Comparison of ENCODE assay signal across 17 mouse cellular contexts in genomic region chr8:107470302-107470701, GRCm38 (mm10). TPM values are rescaled to one million over a fixed set of nuclear protein-coding genes. Genes with fewer than 3 reads are reported as not detected.
DNase-seq lines count a peak whose midpoint lies in the region; ATAC-seq and TF ChIP-seq lines count a peak whose summit lies in the region.
"Had no signal": no experiment of that assay in that cellular context is flagged by ENCODE, and none has a peak within 500 bp of the region (broad histone marks: within the 10 kb centered on the region; RNA-seq: fewer than 3 reads in every experiment).

No protein-coding gene starts in this region.

- no peak for TF ChIP-seq POLR2A in lung, adult 2 months (IDR thresholded peaks at IDR 0.05; ENCODE audit: borderline replicate concordance, extremely low read depth, low read depth, low read length)

- peak overlapping the region; percentile 10 for H3K27ac ChIP-seq in lung, embryonic 15.5 days
- 0 out of 2 replicates have a peak overlapping the region, but pooled peaks have one; percentile 48 for H3K27ac ChIP-seq in embryonic facial prominence, embryonic 10.5 days (replicated peaks)
- H3K27ac ChIP-seq in limb, embryonic 10.5 days = peak overlapping the region; percentile 50; the same call in 1 of the 2 replicates
- H3K27ac ChIP-seq in forebrain, embryonic 12.5 days = no peak overlapping the region
- H3K27ac ChIP-seq: hindbrain, embryonic 14.5 days had no signal

- H3K4me1 ChIP-seq in lung, embryonic 15.5 days = peaks cover 23% of the 10 kb centered on the region
- H3K4me1 ChIP-seq in lung, adult 2 months (ENCODE audit: control insufficient read depth, insufficient read depth, low read length) = no peaks in the 10 kb centered on the region
- H3K4me1 ChIP-seq in embryonic facial prominence, embryonic 10.5 days = peaks cover 43% of the 10 kb centered on the region
- peaks cover 46% of the 10 kb centered on the region for H3K4me1 ChIP-seq in limb, embryonic 10.5 days
- H3K4me1 ChIP-seq in forebrain, embryonic 12.5 days = 0 out of 2 replicates have a peak, but pooled peaks cover 3% of the 10 kb centered on the region

- TF ChIP-seq CTCF in lung, adult 2 months (IDR thresholded peaks at IDR 0.05; ENCODE audit: insufficient read depth, low read length) = no peak

- no peak; the same call in 1 of the 2 replicates for ATAC-seq in lung, embryonic 15.5 days (ENCODE audit: borderline replicate concordance, extremely low read depth, low FRiP score, low TSS enrichment)
- no peak for ATAC-seq in forebrain, embryonic 12.5 days (ENCODE audit: low FRiP score)
- ATAC-seq: CD4-positive, CD25-positive, alpha-beta regulatory T cell, adult 4 months; intestine, embryonic 16.5 days; liver, postnatal 0 days had no signal

- no peak overlapping the region for H3K4me3 ChIP-seq in lung, embryonic 15.5 days
- H3K4me3 ChIP-seq in lung, adult 2 months (replicated peaks; ENCODE audit: extremely low read depth, low read depth, low read length) = no peak overlapping the region
- no peak overlapping the region for H3K4me3 ChIP-seq in embryonic facial prominence, embryonic 10.5 days
- H3K4me3 ChIP-seq in limb, embryonic 10.5 days = no peak overlapping the region
- H3K4me3 ChIP-seq in forebrain, embryonic 12.5 days (replicated peaks) = no peak overlapping the region

- no peaks in the 10 kb centered on the region for H3K27me3 ChIP-seq in lung, embryonic 15.5 days
- H3K27me3 ChIP-seq in embryonic facial prominence, embryonic 10.5 days (replicated peaks; ENCODE audit: low read depth, poor library complexity, severe bottlenecking) = no peaks in the 10 kb centered on the region
- no peaks in the 10 kb centered on the region for H3K27me3 ChIP-seq in limb, embryonic 10.5 days (ENCODE audit: low read depth, poor library complexity, severe bottlenecking)
- no peaks in the 10 kb centered on the region for H3K27me3 ChIP-seq in forebrain, embryonic 12.5 days

- 0 out of 2 replicates have a peak, but pooled peaks cover 3% of the 10 kb centered on the region for H3K36me3 ChIP-seq in lung, embryonic 15.5 days
- H3K36me3 ChIP-seq in embryonic facial prominence, embryonic 10.5 days (replicated peaks) = peaks cover 63% of the 10 kb centered on the region
- peaks cover 55% of the 10 kb centered on the region for H3K36me3 ChIP-seq in limb, embryonic 10.5 days
- H3K36me3 ChIP-seq in forebrain, embryonic 12.5 days (replicated peaks) = peaks cover 23% of the 10 kb centered on the region

- H3K9ac ChIP-seq in lung, embryonic 15.5 days = no peak overlapping the region
- no peak overlapping the region for H3K9ac ChIP-seq in forebrain, embryonic 12.5 days
- H3K9ac ChIP-seq: hindbrain, embryonic 14.5 days; liver, postnatal 0 days had no signal

- no peaks in the 10 kb centered on the region for H3K9me3 ChIP-seq in lung, embryonic 15.5 days
- H3K9me3 ChIP-seq in embryonic facial prominence, embryonic 10.5 days = no peaks in the 10 kb centered on the region
- no peaks in the 10 kb centered on the region for H3K9me3 ChIP-seq in limb, embryonic 10.5 days (replicated peaks)
- H3K9me3 ChIP-seq in forebrain, embryonic 12.5 days = no peaks in the 10 kb centered on the region
- H3K9me3 ChIP-seq: G1E had no signal

- H3K4me2 ChIP-seq in lung, embryonic 15.5 days = no peak overlapping the region
- H3K4me2 ChIP-seq in forebrain, embryonic 12.5 days = no peak overlapping the region
- H3K4me2 ChIP-seq: hindbrain, embryonic 14.5 days; midbrain, embryonic 11.5 days had no signal

- DNase-seq in lung, adult 2 months = no peak
- no peak for DNase-seq in embryonic facial prominence, embryonic 10.5 days (ENCODE audit: low spot score)
- DNase-seq in limb, embryonic 10.5 days (ENCODE audit: low spot score) = no peak
- DNase-seq in lung, postnatal 36 days = peak; percentile 14
- no peak for DNase-seq in right cerebral cortex, postnatal 25 days
- DNase-seq: gastrocnemius, postnatal 25 days; heart, postnatal 10 days; liver; liver, postnatal 0 days; thymus, adult 2 months had no signal

- WGBS in lung, embryonic 15.5 days = 48% methylated on average over 5 of the region's 5 CpGs
- WGBS in lung, adult 2 months = 54% methylated on average over 5 of the region's 5 CpGs
- WGBS in embryonic facial prominence, embryonic 10.5 days = 77% methylated on average over 5 of the region's 5 CpGs
- WGBS in limb, embryonic 10.5 days = 69% methylated on average over 5 of the region's 5 CpGs
- 88% methylated on average over 5 of the region's 5 CpGs for WGBS in forebrain, embryonic 12.5 days

RNA-seq across cellular contexts. Expression of gene Wwp2, which starts 34.1 kb away (rescaled TPM):
- 50.4 and 54.0 TPM in 2 replicates for polyA plus RNA-seq in lung, embryonic 15.5 days (2015; fragmentation: Nextera tagmentation; extraction: Ambion mirVana)
- 41.0 and 62.7 TPM in 2 replicates for polyA plus RNA-seq in lung, adult 2 months (2012; rRNA removed)
- 62.2 and 67.5 TPM in 2 replicates for polyA plus RNA-seq in embryonic facial prominence, embryonic 10.5 days (2016; fragmentation: Nextera tagmentation; extraction: Ambion mirVana)
- 55.9 and 116 TPM in 2 replicates for polyA plus RNA-seq in limb, embryonic 10.5 days (2016; fragmentation: Nextera tagmentation; extraction: Ambion mirVana)
- polyA plus RNA-seq in forebrain, embryonic 12.5 days (2016; fragmentation: Nextera tagmentation; extraction: Ambion mirVana) = 66.0 and 66.3 TPM in 2 replicates

RNA-seq across cellular contexts. Expression of gene Nob1, which starts 45.5 kb away (rescaled TPM):
- polyA plus RNA-seq in lung, embryonic 15.5 days (2015; fragmentation: Nextera tagmentation; extraction: Ambion mirVana) = 78.2 and 79.7 TPM in 2 replicates
- polyA plus RNA-seq in lung, adult 2 months (2012; rRNA removed) = 18.5 and 21.3 TPM in 2 replicates
- 104 and 106 TPM in 2 replicates for polyA plus RNA-seq in embryonic facial prominence, embryonic 10.5 days (2016; fragmentation: Nextera tagmentation; extraction: Ambion mirVana)
- 110 and 113 TPM in 2 replicates for polyA plus RNA-seq in limb, embryonic 10.5 days (2016; fragmentation: Nextera tagmentation; extraction: Ambion mirVana)
- polyA plus RNA-seq in forebrain, embryonic 12.5 days (2016; fragmentation: Nextera tagmentation; extraction: Ambion mirVana) = 80.4 and 83.5 TPM in 2 replicates
